Mouse (Mus musculus) E14TG2a.4 (cell line): ENCODE measurements at regions not wholly inside any gene's neighbourhood (a gene's known extent, or its start where the extent isn't known, plus 50 kb on each side); places are given as distances from the start of the nearest gene placed in this dataset.

Experiments
- H3K27me3 ChIP-seq: 2 replicates; pipeline ENCODE4 v1.6.1; 2014; ENCODE audit warnings: low read length, control low read depth; ENCODE audit not compliant: insufficient read depth
- H3K36me3 ChIP-seq: 2 replicates; pipeline ENCODE4 v1.6.1; 2014; ENCODE audit warnings: low read length, control low read depth; ENCODE audit not compliant: insufficient read depth
- H3K4me1 ChIP-seq: replicated peaks from 2 replicates; pipeline ENCODE4 v1.6.1; 2014; ENCODE audit warnings: low read depth, low read length, control low read depth
- H3K4me3 ChIP-seq: replicated peaks from 2 replicates; pipeline ENCODE4 v1.5.1; 2014; ENCODE audit warnings: mild to moderate bottlenecking, low read length
- H3K9me3 ChIP-seq: 2 replicates; pipeline ENCODE4 v1.6.1; 2014; ENCODE audit warnings: low read length, control low read depth
- CTCF ChIP-seq: conservative IDR thresholded peaks from 2 replicates; pipeline ENCODE4 v1.5.1; 2014; ENCODE audit warnings: low read length
- NANOG ChIP-seq: IDR thresholded peaks from 2 replicates; pipeline ENCODE4 v1.6.1; 2014; ENCODE audit warnings: borderline replicate concordance, low read length, mixed read lengths
- POU5F1 ChIP-seq: IDR thresholded peaks from 2 replicates; pipeline ENCODE4 v1.6.1; 2014; ENCODE audit warnings: low read length, borderline replicate concordance

DNA sequence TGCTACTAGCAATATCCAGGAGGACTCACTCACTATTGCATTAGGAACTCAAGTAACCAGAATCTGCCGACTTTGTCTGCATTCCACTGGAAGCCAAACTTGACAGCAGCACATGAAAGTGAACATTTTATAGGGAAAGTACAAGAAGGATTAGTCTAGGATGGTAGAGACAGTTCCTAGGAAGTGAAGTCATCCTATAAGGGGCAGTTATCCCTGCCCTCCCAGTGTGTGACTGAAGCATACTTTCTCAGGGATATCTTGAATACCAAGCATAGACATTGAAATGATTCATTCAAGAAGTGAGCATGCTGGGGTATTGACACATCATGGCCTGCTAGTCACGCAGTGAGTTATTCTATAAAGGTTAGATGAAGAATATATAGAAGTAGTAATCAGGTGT is 632.2 kb upstream of the Zeb2 start:
- Histone ChIP-seq H3K9me3 (no peaks in the 10 kb centered on the region), H3K27me3 (no peaks in the 10 kb centered on the region)

DNA sequence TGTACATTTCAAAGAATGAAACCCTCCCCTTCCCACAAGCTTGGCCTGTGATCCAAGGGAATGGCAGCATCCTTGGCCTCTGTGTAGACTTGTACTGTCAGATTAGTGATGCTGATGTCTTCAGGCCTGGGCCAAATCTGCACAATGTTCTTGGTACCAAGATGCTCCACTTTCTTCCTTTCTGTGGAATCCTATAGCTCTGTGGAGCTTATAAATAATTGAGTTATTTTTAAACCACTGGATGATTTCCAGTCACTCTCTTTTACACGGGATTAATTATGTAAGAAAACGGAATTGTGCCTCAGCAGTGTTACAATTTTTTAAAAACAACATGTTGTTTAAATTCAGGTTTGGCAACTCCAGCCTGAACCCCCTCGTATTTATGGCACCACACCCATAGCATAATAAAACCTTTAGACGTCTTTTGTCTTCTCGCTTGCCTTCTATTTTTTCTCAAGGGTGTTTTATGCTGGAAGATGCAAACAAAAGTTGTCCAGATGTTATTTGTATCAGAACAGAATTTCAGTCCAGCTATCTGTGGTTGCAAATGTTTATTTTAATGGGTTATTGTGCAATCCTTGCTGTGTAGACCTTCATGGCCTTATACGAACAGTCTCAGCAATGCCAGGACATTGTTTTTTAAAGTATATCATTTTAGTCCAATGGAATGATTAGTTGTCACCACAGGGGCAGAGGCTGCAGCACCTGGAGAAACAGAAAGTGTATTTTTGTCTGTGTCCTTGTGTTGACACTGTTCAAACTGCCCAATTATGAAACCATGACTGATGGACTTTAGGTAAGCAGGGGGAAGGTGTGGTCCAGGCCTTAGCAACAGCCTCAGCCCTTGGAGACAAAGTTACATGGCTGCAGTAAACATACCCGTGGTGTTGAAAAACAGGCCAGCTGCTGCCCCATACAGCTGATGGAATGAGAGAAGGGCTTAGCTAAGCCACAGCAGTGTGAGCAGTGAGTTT is 630.4 kb upstream of the Zeb2 start:
- Histone ChIP-seq H3K36me3 (no peaks in the 10 kb centered on the region), H3K4me3 (no peak overlapping the region), H3K4me1 (no peaks in the 10 kb centered on the region), H3K9me3 (no peaks in the 10 kb centered on the region), H3K27me3 (no peaks in the 10 kb centered on the region)
- TF ChIP-seq NANOG: no peak
- no peak for TF ChIP-seq POU5F1
- no peak for TF ChIP-seq CTCF

More for the DNA sequence above, 632.2 kb upstream of the Zeb2 start:
- Histone ChIP-seq H3K4me1 (no peaks in the 10 kb centered on the region), H3K4me3 (no peak overlapping the region), H3K36me3 (no peaks in the 10 kb centered on the region)
- TF ChIP-seq POU5F1 (no peak), NANOG (no peak), CTCF (no peak)

DNA sequence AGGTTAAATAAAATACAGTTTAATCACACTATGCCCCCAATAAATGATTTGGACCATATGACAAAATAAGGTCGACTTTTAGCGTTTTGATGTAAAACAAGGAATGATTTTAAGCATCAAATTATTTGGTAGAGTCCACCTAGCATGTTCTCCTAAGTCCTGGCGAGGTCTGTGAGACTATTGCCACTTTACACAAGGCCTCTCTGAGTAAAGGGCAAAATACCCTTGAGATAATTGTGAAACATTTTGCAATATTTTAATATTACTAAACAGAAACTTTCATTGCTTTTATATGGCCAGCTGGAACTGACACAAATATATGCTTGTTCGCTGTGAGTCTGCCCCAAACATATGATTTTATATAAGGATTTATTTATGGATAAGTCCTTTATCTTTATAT is 629.4 kb upstream of the Zeb2 start:
- H3K9me3 ChIP-seq: no peaks in the 10 kb centered on the region
- TF ChIP-seq POU5F1 (no peak), CTCF (no peak), NANOG (no peak)
- no peaks in the 10 kb centered on the region for H3K36me3 ChIP-seq
- H3K27me3 ChIP-seq: no peaks in the 10 kb centered on the region
- H3K4me3 ChIP-seq: no peak overlapping the region
- no peaks in the 10 kb centered on the region for H3K4me1 ChIP-seq

DNA sequence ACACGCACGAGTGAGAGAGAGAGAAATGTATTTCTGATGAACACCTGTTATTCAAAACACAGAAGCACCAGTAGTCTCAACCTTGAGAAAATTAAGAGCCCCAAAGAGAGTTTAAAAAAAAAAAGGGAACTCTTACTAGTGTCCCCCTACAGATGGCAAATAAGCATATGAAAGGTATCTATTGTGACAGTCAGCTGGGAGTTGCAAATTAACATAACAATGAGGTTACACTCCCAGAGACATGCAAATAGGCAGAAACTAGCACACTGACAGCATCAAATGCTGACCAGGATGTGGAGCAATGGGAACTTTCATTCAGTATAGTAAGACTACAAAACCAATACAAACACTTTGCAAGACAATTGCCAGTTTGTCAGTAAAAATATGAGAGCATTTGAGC is 619.1 kb upstream of the Zeb2 start:
- H3K27me3 ChIP-seq: no peaks in the 10 kb centered on the region
- peaks cover 6% of the 10 kb centered on the region for H3K4me1 ChIP-seq
- no peaks in the 10 kb centered on the region for H3K36me3 ChIP-seq
- no peaks in the 10 kb centered on the region for H3K9me3 ChIP-seq
- H3K4me3 ChIP-seq: no peak overlapping the region
- TF ChIP-seq POU5F1 (peak; percentile 90), NANOG (no peak), CTCF (no peak)

DNA sequence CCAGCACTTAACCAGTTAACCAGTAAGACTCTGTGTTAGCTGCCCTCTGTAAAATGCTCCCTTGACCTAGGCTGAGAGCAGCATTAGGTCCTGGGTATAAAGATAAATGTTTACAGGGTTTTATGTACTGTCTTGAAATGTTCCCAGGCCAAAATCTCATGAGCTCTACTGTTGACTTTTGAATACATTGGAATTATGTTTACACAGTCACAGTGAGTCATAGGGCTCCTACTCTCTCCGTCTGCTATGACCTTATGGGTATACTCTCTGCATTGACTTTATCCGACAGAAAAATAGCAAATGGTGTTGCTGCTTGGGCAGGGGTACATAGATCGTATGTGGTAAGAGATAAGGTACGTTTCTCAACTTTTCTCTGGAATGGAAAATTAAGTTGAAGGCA is 596.8 kb upstream of the Zeb2 start:
- Histone ChIP-seq H3K9me3 (no peaks in the 10 kb centered on the region), H3K27me3 (no peaks in the 10 kb centered on the region), H3K4me1 (no peaks in the 10 kb centered on the region), H3K36me3 (no peaks in the 10 kb centered on the region), H3K4me3 (no peak overlapping the region)
- TF ChIP-seq CTCF (no peak), POU5F1 (no peak), NANOG (no peak)

DNA sequence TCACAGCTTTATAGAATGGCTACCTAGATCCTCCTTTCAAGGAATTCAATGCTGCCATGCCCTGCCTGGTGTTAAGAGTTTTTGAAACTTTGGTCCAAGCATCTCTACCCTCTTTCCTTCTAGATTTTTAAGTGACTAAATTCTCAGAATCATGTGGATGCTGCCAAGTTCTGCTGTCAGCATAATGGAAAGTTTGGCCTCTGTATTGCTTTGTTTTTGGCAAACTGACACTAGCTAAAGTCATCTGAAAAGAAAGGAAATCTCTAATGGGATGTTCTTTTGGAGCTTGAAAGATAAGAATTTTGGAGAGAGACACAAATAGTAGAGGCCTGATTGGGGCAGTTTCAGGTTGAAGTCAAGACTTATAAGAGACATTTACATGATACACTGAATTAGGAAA is 589.8 kb upstream of the Zeb2 start:
- TF ChIP-seq CTCF (no peak), NANOG (no peak), POU5F1 (no peak)
- Histone ChIP-seq H3K4me1 (no peaks in the 10 kb centered on the region), H3K27me3 (no peaks in the 10 kb centered on the region), H3K4me3 (no peak overlapping the region), H3K9me3 (no peaks in the 10 kb centered on the region), H3K36me3 (no peaks in the 10 kb centered on the region)

DNA sequence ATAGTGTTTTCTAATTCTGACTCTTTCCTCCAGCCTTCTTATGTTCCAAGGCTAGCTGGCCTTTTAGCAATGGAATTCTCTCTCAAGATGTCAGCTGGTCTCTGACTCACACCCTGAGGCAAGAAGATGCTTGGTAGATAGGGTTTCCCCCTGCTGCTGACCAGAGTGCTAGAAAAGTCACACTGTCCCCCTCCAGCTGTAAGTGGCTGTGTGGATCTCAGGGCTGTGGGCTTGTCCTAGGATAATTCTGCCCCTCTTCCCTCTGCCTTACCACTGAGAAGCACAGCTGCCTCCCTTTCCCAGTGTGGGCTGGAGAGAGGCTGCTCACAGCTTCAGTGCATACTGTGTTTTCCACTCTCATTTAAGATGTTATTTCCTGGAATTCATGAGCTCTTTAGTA is 585.3 kb upstream of the Zeb2 start:
- Histone ChIP-seq H3K36me3 (no peaks in the 10 kb centered on the region), H3K4me3 (no peak overlapping the region), H3K27me3 (no peaks in the 10 kb centered on the region), H3K4me1 (no peaks in the 10 kb centered on the region), H3K9me3 (no peaks in the 10 kb centered on the region)
- no peak for TF ChIP-seq NANOG
- TF ChIP-seq CTCF: no peak
- TF ChIP-seq POU5F1: no peak

DNA sequence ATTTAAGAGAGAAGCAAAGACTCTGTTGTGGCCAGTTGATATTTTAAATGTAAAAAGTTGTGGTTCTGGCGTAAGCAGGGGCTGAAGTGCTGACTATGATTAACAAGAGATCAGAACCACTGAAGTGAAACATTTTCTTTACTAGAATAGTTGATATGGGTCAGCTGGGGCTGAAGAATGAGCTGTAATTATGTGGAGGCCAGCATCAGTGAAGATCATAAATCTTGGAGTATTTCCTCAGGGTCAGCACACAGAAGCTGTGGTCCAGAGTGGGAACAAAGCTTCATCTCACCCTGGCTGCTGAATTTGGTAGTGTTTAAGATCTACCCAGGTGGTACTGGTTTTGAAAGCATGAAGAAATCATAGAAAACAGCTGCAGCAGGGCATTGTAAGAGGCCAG is 583.4 kb upstream of the Zeb2 start:
- Histone ChIP-seq H3K27me3 (no peaks in the 10 kb centered on the region), H3K4me1 (no peaks in the 10 kb centered on the region), H3K36me3 (no peaks in the 10 kb centered on the region), H3K9me3 (no peaks in the 10 kb centered on the region), H3K4me3 (no peak overlapping the region)
- TF ChIP-seq POU5F1 (no peak), CTCF (no peak), NANOG (no peak)
